Mouse (Mus musculus) left cerebral cortex, adult 2 months (tissue): ENCODE data around the gene Speer4e. TPM values are rescaled to one million over a fixed set of nuclear protein-coding genes. Genes with fewer than 3 reads are reported as not detected.
A peak's percentile ranks its signal among the peaks of the same experiment; 100 is the strongest.
"Not testable (repeated sequence)": the region's sequence is repeated elsewhere in the genome, so short reads cannot be mapped to it uniquely, and the experiment has no call there.

Experiments
- DNase-seq, 2 experiments: peaks; one replicate each; pipeline ENCODE4 v3.0.0; 2021 to 2022; ENCODE audit warnings: low spot score in 2 of 2, mixed read lengths in 1 of 2; ENCODE audit errors: extremely low spot score in 1 of 2
- H3K27ac ChIP-seq: fragments of 200-600 bp; 2 replicates; pipeline ENCODE4 v1.8.1; 2022
- H3K4me3 ChIP-seq: fragments of 200-600 bp; 2 replicates; pipeline ENCODE4 v1.8.1; 2022
- CTCF ChIP-seq: fragments of 200-600 bp; IDR thresholded peaks from 2 replicates; pipeline ENCODE4 v1.8.1; 2022; ENCODE audit warnings: antibody characterized with exemption, mild to moderate bottlenecking, moderate library complexity
- intact Hi-C: fragments of 180-260 bp; cut with DNase I; formaldehyde crosslinking; loops from one replicate; pipeline ENCODE4 v1.15.1; 2025
- total RNA-seq, 2 experiments: library from RNA; stranded (reverse); gene quantifications; 2 replicates each; pipeline ENCODE4 v1.2.3; 2021

Gene Speer4e
- total RNA-seq, 2 experiments from 2014 or later: not detected

GRCm38 (mm10) chr5:14947482-14948198, 9.4 kb upstream of the Speer4e start:
- H3K4me3 ChIP-seq, intact Hi-C loops, H3K27ac ChIP-seq, DNase-seq: not testable (repeated sequence)
- TF ChIP-seq CTCF: peak; percentile 32

- H3K4me3 ChIP-seq, DNase-seq, intact Hi-C loops, H3K27ac ChIP-seq: not testable (repeated sequence)
Measured at GRCm38 (mm10) chr5:14945524-14945923, 7.3 kb upstream of the Speer4e start.

GRCm38 (mm10) chr5:14941043-14941442, 2.8 kb upstream of the Speer4e start:
- intact Hi-C loops, H3K4me3 ChIP-seq, H3K27ac ChIP-seq, DNase-seq: not testable (repeated sequence)

- H3K4me3 ChIP-seq, intact Hi-C loops, DNase-seq, H3K27ac ChIP-seq: not testable (repeated sequence)
Measured at GRCm38 (mm10) chr5:14933721-14934120, 4.5 kb downstream of the Speer4e start.

- TF ChIP-seq CTCF: peak; percentile 52
- DNase-seq, H3K4me3 ChIP-seq, intact Hi-C loops, H3K27ac ChIP-seq: not testable (repeated sequence)
Measured at GRCm38 (mm10) chr5:14927047-14927446, 11.2 kb downstream of the Speer4e start.

- DNase-seq, intact Hi-C loops, H3K4me3 ChIP-seq, H3K27ac ChIP-seq: not testable (repeated sequence)
Measured at GRCm38 (mm10) chr5:14914799-14915198, 23.4 kb downstream of the Speer4e start, which contains the start of gene Gm9758. Gm9758 (minus strand) TSS chr5:14914899.

- intact Hi-C loops, DNase-seq, H3K27ac ChIP-seq, H3K4me3 ChIP-seq: not testable (repeated sequence)
Measured at GRCm38 (mm10) chr5:14914361-14914760, 23.9 kb downstream of the Speer4e start.

GRCm38 (mm10) chr5:14903539-14903938, 34.7 kb downstream of the Speer4e start:
- peak; percentile 43 for TF ChIP-seq CTCF
- DNase-seq, H3K4me3 ChIP-seq, intact Hi-C loops, H3K27ac ChIP-seq: not testable (repeated sequence)

GRCm38 (mm10) chr5:14892242-14892641, 46.0 kb downstream of the Speer4e start:
- Histone ChIP-seq H3K27ac (no peak overlapping the region), H3K4me3 (no peak overlapping the region)
- no peak for TF ChIP-seq CTCF
- intact Hi-C loops: no loop called here
- no peak for DNase-seq

- intact Hi-C loops, H3K4me3 ChIP-seq, DNase-seq, H3K27ac ChIP-seq: not testable (repeated sequence)
Measured at GRCm38 (mm10) chr5:14885291-14885690, 52.9 kb downstream of the Speer4e start.

Other genes with a start within 250 kb of the Speer4e start
- not detected for gene Gm9758, start 23.5 kb downstream of the Speer4e start, total RNA-seq
- not detected for gene Gm10354, start 40.5 kb upstream of the Speer4e start, total RNA-seq
- not detected for gene Gm17019, start 94.6 kb upstream of the Speer4e start, total RNA-seq